In genomic region chr19:18630221-18631119, GRCm38 (mm10) we compare ENCODE assay signal across 8 mouse cellular contexts. TPM values are rescaled to one million over a fixed set of nuclear protein-coding genes. Genes with fewer than 3 reads are reported as not detected.
DNase-seq lines count a peak whose midpoint lies in the region; ATAC-seq and TF ChIP-seq lines count a peak whose summit lies in the region.

No protein-coding gene starts in this region.

- no peak for ATAC-seq in heart, embryonic 12.5 days (ENCODE audit: insufficient number of reproducible peaks, low FRiP score)
- ATAC-seq in kidney, postnatal 0 days (replicated peaks; ENCODE audit: low FRiP score, low read depth), result no peak
- peak; percentile 61 for ATAC-seq in megakaryocyte, adult 5-6 weeks (ENCODE audit: poor library complexity, severe bottlenecking)
- no peak for ATAC-seq in activated CD4-positive, CD25-positive, alpha-beta regulatory T cell, adult 4 months

- H3K36me3 ChIP-seq in heart, embryonic 12.5 days, result no peaks in the 10 kb centered on the region
- no peaks in the 10 kb centered on the region for H3K36me3 ChIP-seq in kidney, postnatal 0 days (ENCODE audit: insufficient read depth, low read length)

- peak; percentile 55 for DNase-seq in gastrocnemius, adult 2 months
- no peak for DNase-seq in gastrocnemius, postnatal 25 days
- peak; percentile 80 for DNase-seq in kidney, postnatal 0 days (ENCODE audit: low spot score)
- DNase-seq in cerebellum, postnatal 10 days, result no peak

- H3K27ac ChIP-seq in gastrocnemius, adult 2 months, result peak overlapping the region; percentile 96
- peak overlapping the region; percentile 95 for H3K27ac ChIP-seq in bone marrow macrophage, adult 2 months (ENCODE audit: insufficient read depth, low read depth, low read length)
- peak overlapping the region; percentile 76 for H3K27ac ChIP-seq in heart, embryonic 12.5 days (ENCODE audit: poor library complexity, severe bottlenecking)
- peak overlapping the region; percentile 97 for H3K27ac ChIP-seq in kidney, postnatal 0 days

- H3K4me3 ChIP-seq in gastrocnemius, adult 2 months, result peak overlapping the region; percentile 76
- H3K4me3 ChIP-seq in bone marrow macrophage, adult 2 months (ENCODE audit: insufficient read depth, low read length), result peak overlapping the region; percentile 83
- H3K4me3 ChIP-seq in heart, embryonic 12.5 days, result peak overlapping the region; percentile 75
- H3K4me3 ChIP-seq in kidney, postnatal 0 days (replicated peaks; ENCODE audit: low read depth, low read length), result peak overlapping the region; percentile 71

- H3K4me2 ChIP-seq in heart, embryonic 12.5 days, result peak overlapping the region; percentile 70
- H3K4me2 ChIP-seq in kidney, postnatal 0 days (ENCODE audit: low read length), result peak overlapping the region; percentile 61

- peak overlapping the region; percentile 83 for H3K9ac ChIP-seq in heart, embryonic 12.5 days
- H3K9ac ChIP-seq in kidney, postnatal 0 days (ENCODE audit: low read depth, low read length), result peak overlapping the region; percentile 83

- intact Hi-C loops in gastrocnemius, adult 2 months (cut with DNase I), result no loop called here

- H3K27me3 ChIP-seq in heart, embryonic 12.5 days (replicated peaks), result no peaks in the 10 kb centered on the region
- no peaks in the 10 kb centered on the region for H3K27me3 ChIP-seq in kidney, postnatal 0 days (ENCODE audit: insufficient read depth, low read length)

- no peaks in the 10 kb centered on the region for H3K9me3 ChIP-seq in heart, embryonic 12.5 days (replicated peaks)
- H3K9me3 ChIP-seq in kidney, postnatal 0 days (replicated peaks; ENCODE audit: low read length), result no peaks in the 10 kb centered on the region

- 8% methylated on average over 17 of the region's 17 CpGs for WGBS in heart, embryonic 12.5 days
- WGBS in kidney, postnatal 0 days, result 6% methylated on average over 17 of the region's 17 CpGs

- TF ChIP-seq POLR2A in bone marrow macrophage, adult 2 months (IDR thresholded peaks at IDR 0.05; ENCODE audit: borderline replicate concordance, low read depth, low read length), result no peak

- no peak for TF ChIP-seq CTCF in gastrocnemius, adult 2 months (IDR thresholded peaks at IDR 0.05)
- TF ChIP-seq CTCF in bone marrow macrophage, adult 2 months (IDR thresholded peaks at IDR 0.05; ENCODE audit: low read depth, low read length), result no peak
- TF ChIP-seq CTCF in kidney, postnatal 0 days (IDR thresholded peaks at IDR 0.05; ENCODE audit: low read depth), result no peak

- H3K4me1 ChIP-seq in bone marrow macrophage, adult 2 months (ENCODE audit: control insufficient read depth, insufficient read depth, low read length), result peaks cover 25% of the 10 kb centered on the region
- peaks cover 10% of the 10 kb centered on the region for H3K4me1 ChIP-seq in heart, embryonic 12.5 days (replicated peaks)
- H3K4me1 ChIP-seq in kidney, postnatal 0 days (replicated peaks; ENCODE audit: insufficient read depth, low read length), result peaks cover 16% of the 10 kb centered on the region; the same call in 1 of the 2 replicates

RNA-seq across cellular contexts. Expression of gene Ostf1, which starts 1.2 kb away (rescaled TPM):
- total RNA-seq in gastrocnemius, adult 2 months (2021), result 10 to 100 TPM; 20.6 to 21.6 TPM
- total RNA-seq in gastrocnemius, postnatal 25 days (2021), result 10 to 100 TPM; 19.1 to 26.4 TPM
- 267 and 297 TPM in 2 replicates for polyA plus RNA-seq in bone marrow macrophage, adult 2 months (2012; ENCODE audit: insufficient read depth, insufficient read length, missing spikeins)
- polyA plus RNA-seq in heart, embryonic 12.5 days (2016; fragmentation: Nextera tagmentation; extraction: Ambion mirVana), result 59.5 and 60.4 TPM in 2 replicates
- polyA plus RNA-seq in kidney, postnatal 0 days (2015; fragmentation: Nextera tagmentation; extraction: Ambion mirVana), result 190 and 191 TPM in 2 replicates
- total RNA-seq in megakaryocyte, adult 5-6 weeks (2015), result 384 and 411 TPM in 2 replicates
- total RNA-seq in megakaryocyte, adult 5-6 weeks (2017), result 378 and 396 TPM in 2 replicates
- 100 to 1,000 TPM; 142 to 143 TPM for polyA plus RNA-seq in activated CD4-positive, CD25-positive, alpha-beta regulatory T cell, adult 4 months (2017; shearing (Covaris generic))

RNA-seq across cellular contexts. Expression of gene Nmrk1, which starts 1.3 kb away (rescaled TPM):
- 1 to 10 TPM; 2.8 to 3.3 TPM for total RNA-seq in gastrocnemius, adult 2 months (2021)
- 1 to 10 TPM; 2.2 to 2.7 TPM for total RNA-seq in gastrocnemius, postnatal 25 days (2021)
- 12.7 and 12.8 TPM in 2 replicates for polyA plus RNA-seq in bone marrow macrophage, adult 2 months (2012; ENCODE audit: insufficient read depth, insufficient read length, missing spikeins)
- polyA plus RNA-seq in heart, embryonic 12.5 days (2016; fragmentation: Nextera tagmentation; extraction: Ambion mirVana), result 5.7 and 6.3 TPM in 2 replicates
- polyA plus RNA-seq in kidney, postnatal 0 days (2015; fragmentation: Nextera tagmentation; extraction: Ambion mirVana), result 20.6 and 24.7 TPM in 2 replicates
- 6.1 and 13.0 TPM in 2 replicates for total RNA-seq in megakaryocyte, adult 5-6 weeks (2015)
- total RNA-seq in megakaryocyte, adult 5-6 weeks (2017), result 3.7 and 4.6 TPM in 2 replicates
- polyA plus RNA-seq in activated CD4-positive, CD25-positive, alpha-beta regulatory T cell, adult 4 months (2017; shearing (Covaris generic)), result 1 to 10 TPM; 6.0 to 7.3 TPM

RNA-seq across cellular contexts. Expression of gene Carnmt1, which starts 40.1 kb away (rescaled TPM):
- total RNA-seq in gastrocnemius, adult 2 months (2021), result 100 to 1,000 TPM; 130 to 135 TPM
- total RNA-seq in gastrocnemius, postnatal 25 days (2021), result 100 to 1,000 TPM in 1 of 2 experiments, 10 to 100 TPM in 1; 93.9 to 131 TPM
- 6.7 and 10.8 TPM in 2 replicates for polyA plus RNA-seq in bone marrow macrophage, adult 2 months (2012; ENCODE audit: insufficient read depth, insufficient read length, missing spikeins)
- 32.3 and 34.9 TPM in 2 replicates for polyA plus RNA-seq in heart, embryonic 12.5 days (2016; fragmentation: Nextera tagmentation; extraction: Ambion mirVana)
- 32.2 and 35.9 TPM in 2 replicates for polyA plus RNA-seq in kidney, postnatal 0 days (2015; fragmentation: Nextera tagmentation; extraction: Ambion mirVana)
- total RNA-seq in megakaryocyte, adult 5-6 weeks (2015), result 16.3 and 18.3 TPM in 2 replicates
- total RNA-seq in megakaryocyte, adult 5-6 weeks (2017), result 11.4 and 11.6 TPM in 2 replicates
- polyA plus RNA-seq in activated CD4-positive, CD25-positive, alpha-beta regulatory T cell, adult 4 months (2017; shearing (Covaris generic)), result 1 to 10 TPM; 2.7 to 4.3 TPM

Comparison
In these comparisons a context has a peak if more than half of its experiments do, and no peak if none do; other contexts are left out.
1. DNase-seq: peak in gastrocnemius, adult 2 months (single experiment) and kidney, postnatal 0 days (single experiment); none in gastrocnemius, postnatal 25 days (single experiment) and cerebellum, postnatal 10 days (0 of 2).
2. Peak in every context shown above with its lines, with median percentiles within 50 percentile points of each other: H3K27ac ChIP-seq and H3K4me3 ChIP-seq.